Mouse (Mus musculus) lung, adult 2 months (tissue): Measurements from ENCODE around the gene Gm37240.

Experiments
- CTCF ChIP-seq: fragments of 200-500 bp; IDR thresholded peaks from 2 replicates; pipeline ENCODE4 v1.5.1; 2011; ENCODE audit warnings: mild to moderate bottlenecking, low read length, control low read depth; ENCODE audit not compliant: insufficient read depth
- POLR2A ChIP-seq: fragments of 200-500 bp; IDR thresholded peaks from 2 replicates; pipeline ENCODE4 v1.6.1; 2011; ENCODE audit warnings: low read depth, mild to moderate bottlenecking, control low read depth, low read length, borderline replicate concordance; ENCODE audit errors: extremely low read depth

DNA sequence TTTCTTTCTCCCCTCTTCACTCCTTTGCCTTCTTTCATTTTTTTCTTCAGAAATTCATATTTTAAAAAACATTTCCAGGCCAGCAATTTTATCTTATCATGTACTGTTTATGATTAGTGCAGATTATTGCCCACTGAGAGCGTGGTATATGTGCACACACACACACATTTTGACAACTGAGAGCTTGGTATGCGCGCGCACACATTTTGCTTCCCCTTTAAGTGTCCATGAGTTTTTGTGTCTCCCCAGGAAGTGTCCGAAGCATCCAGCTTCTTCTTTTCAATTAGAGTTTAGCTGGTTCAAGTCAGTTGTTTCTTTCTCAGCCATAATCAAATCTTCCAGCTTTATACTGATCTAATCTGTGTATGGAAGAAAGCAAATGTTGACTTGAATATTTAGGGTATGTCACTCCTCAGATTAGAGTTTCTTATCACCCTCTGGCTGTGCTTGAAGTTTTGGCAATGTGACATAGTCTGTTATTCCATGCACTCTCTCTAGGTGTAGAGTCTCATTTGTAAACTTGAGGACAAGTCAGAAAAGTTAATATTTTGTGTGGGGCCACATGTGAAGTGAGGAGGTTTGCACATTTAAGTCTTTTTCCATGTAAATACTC is 294.6 kb downstream of the Gm37240 start:
- no peak for TF ChIP-seq CTCF
- no peak for TF ChIP-seq POLR2A
